Mouse (Mus musculus) ES-Bruce4 (cell line): Measurements from ENCODE around the gene Gnptab. TPM values are rescaled to one million over a fixed set of nuclear protein-coding genes. Genes with fewer than 3 reads are reported as not detected.

Experiments used
- H3K27ac ChIP-seq: 2 replicates; pipeline ENCODE4 v1.5.1; 2012; ENCODE audit warnings: low read length, inconsistent platforms; ENCODE audit not compliant: insufficient read depth
- H3K27me3 ChIP-seq: 2 replicates; pipeline ENCODE4 v1.6.1; 2012; ENCODE audit warnings: mild to moderate bottlenecking, low read length, inconsistent platforms; ENCODE audit not compliant: control insufficient read depth, poor library complexity, insufficient read depth, severe bottlenecking
- H3K36me3 ChIP-seq: 2 replicates; pipeline ENCODE4 v1.6.1; 2012; ENCODE audit warnings: inconsistent platforms, mild to moderate bottlenecking, low read length, moderate library complexity; ENCODE audit not compliant: control insufficient read depth, poor library complexity, insufficient read depth, severe bottlenecking
- H3K4me1 ChIP-seq: one replicate; pipeline ENCODE4 v1.8.1; 2011; ENCODE audit warnings: low read length; ENCODE audit not compliant: control insufficient read depth, insufficient read depth
- H3K4me3 ChIP-seq: 2 replicates; pipeline ENCODE4 v1.5.1; 2011; ENCODE audit warnings: low read depth, mild to moderate bottlenecking, low read length
- H3K9ac ChIP-seq: 2 replicates; pipeline ENCODE4 v1.6.1; 2012; ENCODE audit warnings: low read depth, mild to moderate bottlenecking, inconsistent platforms; ENCODE audit not compliant: poor library complexity, severe bottlenecking
- H3K9me3 ChIP-seq: replicated peaks from 2 replicates; pipeline ENCODE4 v1.6.1; 2012; ENCODE audit warnings: mild to moderate bottlenecking, low read length, inconsistent platforms; ENCODE audit not compliant: control insufficient read depth, poor library complexity, insufficient read depth, severe bottlenecking
- CTCF ChIP-seq: IDR thresholded peaks from one replicate; pipeline ENCODE4 v1.8.1; 2011; ENCODE audit warnings: low read depth, low read length
- EP300 ChIP-seq: IDR thresholded peaks from 2 replicates; pipeline ENCODE4 v1.6.1; 2011; ENCODE audit warnings: low read depth, low read length; ENCODE audit not compliant: insufficient read depth
- POLR2A ChIP-seq: IDR thresholded peaks from one replicate; pipeline ENCODE4 v1.8.1; 2011; ENCODE audit warnings: low read length; ENCODE audit not compliant: insufficient read depth
- polyA plus RNA-seq: library from polyadenylated mRNA; stranded (reverse); fragments of >200 nt; gene quantifications from 2 replicates; pipeline ENCODE4 v1.2.4, GENCODE M21; 2011; ENCODE audit warnings: low read depth; ENCODE audit not compliant: missing spikeins, insufficient read depth, insufficient read length

Gnptab gene
- polyA plus RNA-seq, 1 experiment = 21.2 TPM

- H3K27me3 ChIP-seq = no peaks in the 10 kb centered on the region
- H3K4me3 ChIP-seq = no peak overlapping the region
- no peak for TF ChIP-seq CTCF
- no peak for TF ChIP-seq POLR2A
- no peak for TF ChIP-seq EP300
- no peaks in the 10 kb centered on the region for H3K4me1 ChIP-seq
- no peaks in the 10 kb centered on the region for H3K9me3 ChIP-seq
- no peak overlapping the region for H3K27ac ChIP-seq
- H3K9ac ChIP-seq = no peak overlapping the region
- no peaks in the 10 kb centered on the region; the same call in 1 of the 2 replicates for H3K36me3 ChIP-seq
Measured at GRCm38 (mm10) chr10:88398668-88399243, 19.8 kb downstream of the Gnptab start.

- Histone ChIP-seq H3K27me3 (no peaks in the 10 kb centered on the region), H3K27ac (no peak overlapping the region), H3K4me3 (no peak overlapping the region), H3K36me3 (no peaks in the 10 kb centered on the region; the same call in 1 of the 2 replicates), H3K9me3 (no peaks in the 10 kb centered on the region), H3K9ac (no peak overlapping the region), H3K4me1 (no peaks in the 10 kb centered on the region)
- TF ChIP-seq POLR2A (no peak), CTCF (no peak), EP300 (no peak)
Measured at GRCm38 (mm10) chr10:88399271-88399670, 20.3 kb downstream of the Gnptab start.

DNA sequence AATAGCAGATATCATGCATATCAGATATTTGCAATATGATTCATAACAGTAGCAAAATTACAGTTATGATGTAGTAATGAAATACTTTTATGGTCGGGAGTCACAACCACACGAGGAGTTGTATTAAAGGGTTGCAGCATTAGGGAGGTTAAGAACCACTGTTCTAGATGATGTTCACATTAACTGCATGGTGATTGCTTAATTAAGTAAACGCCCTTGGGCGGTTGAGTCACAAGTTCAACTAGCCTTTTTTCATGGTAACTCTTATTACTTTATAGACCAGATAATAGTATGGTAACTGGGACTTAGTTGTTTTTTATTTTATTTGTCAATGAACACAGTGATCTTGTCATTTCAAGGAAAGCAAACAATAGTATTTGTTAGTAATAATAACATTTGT, 24.1 kb downstream of the Gnptab start:
- Histone ChIP-seq H3K9ac (no peak overlapping the region), H3K4me3 (no peak overlapping the region), H3K36me3 (no peaks in the 10 kb centered on the region; the same call in 1 of the 2 replicates), H3K4me1 (no peaks in the 10 kb centered on the region), H3K9me3 (no peaks in the 10 kb centered on the region), H3K27ac (no peak overlapping the region), H3K27me3 (no peaks in the 10 kb centered on the region)
- TF ChIP-seq CTCF (no peak), EP300 (no peak), POLR2A (no peak)

DNA sequence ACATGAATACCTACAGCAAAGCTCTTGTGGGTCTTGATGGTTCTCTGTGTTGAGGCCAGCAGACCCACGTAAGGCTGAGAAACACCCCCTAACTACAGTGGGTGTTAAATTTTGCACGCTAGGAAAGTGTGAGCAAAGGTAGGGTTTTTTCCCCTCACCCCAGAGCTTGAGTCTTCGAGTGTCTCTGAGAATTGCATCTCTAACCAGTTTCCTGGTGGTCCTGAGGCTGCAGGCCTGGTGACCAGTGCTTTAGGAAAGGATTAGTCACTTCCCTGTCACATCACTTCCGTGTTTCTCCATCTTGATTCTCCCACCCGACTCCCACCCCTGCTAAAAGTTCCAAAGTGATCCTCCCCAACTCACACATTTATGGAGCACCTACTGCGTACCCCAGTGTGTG, 25.3 kb downstream of the Gnptab start:
- H3K9me3 ChIP-seq = no peaks in the 10 kb centered on the region
- H3K36me3 ChIP-seq = no peaks in the 10 kb centered on the region; the same call in 1 of the 2 replicates
- H3K4me1 ChIP-seq = no peaks in the 10 kb centered on the region
- H3K4me3 ChIP-seq = no peak overlapping the region
- no peak overlapping the region for H3K9ac ChIP-seq
- no peaks in the 10 kb centered on the region for H3K27me3 ChIP-seq
- TF ChIP-seq EP300 (no peak), POLR2A (no peak), CTCF (no peak)
- H3K27ac ChIP-seq = no peak overlapping the region

DNA sequence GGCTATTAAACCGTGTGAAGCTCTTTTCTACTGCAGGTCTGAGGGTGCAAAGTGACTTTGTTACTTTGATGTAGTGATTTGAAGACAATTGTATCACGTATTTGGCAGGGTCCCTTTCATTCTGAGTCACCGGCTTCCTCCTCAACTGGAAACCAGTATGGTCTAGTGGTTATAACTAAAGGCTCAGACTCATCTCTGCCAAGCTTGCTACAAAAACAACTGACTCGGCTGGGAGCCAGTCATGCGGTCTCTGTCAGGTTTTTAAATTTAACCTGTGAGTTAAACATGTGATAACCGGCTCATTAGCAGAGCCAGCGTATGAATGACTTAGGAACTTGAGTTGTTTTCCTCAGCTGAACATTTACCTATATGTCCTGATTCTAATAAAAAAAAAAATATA, 26.9 kb downstream of the Gnptab start:
- TF ChIP-seq EP300 (no peak), CTCF (no peak), POLR2A (no peak)
- no peaks in the 10 kb centered on the region for H3K4me1 ChIP-seq

GRCm38 (mm10) chr10:88407875-88408631, 29.1 kb downstream of the Gnptab start:
- Histone ChIP-seq H3K27ac (no peak overlapping the region), H3K4me1 (no peaks in the 10 kb centered on the region), H3K9me3 (no peaks in the 10 kb centered on the region)

More for the DNA sequence above, 26.9 kb downstream of the Gnptab start:
- H3K27me3 ChIP-seq = no peaks in the 10 kb centered on the region
- no peaks in the 10 kb centered on the region for H3K9me3 ChIP-seq
- no peaks in the 10 kb centered on the region for H3K36me3 ChIP-seq
- no peak overlapping the region for H3K27ac ChIP-seq
- no peak overlapping the region for H3K4me3 ChIP-seq
- H3K9ac ChIP-seq = no peak overlapping the region

More at GRCm38 (mm10) chr10:88407875-88408631, 29.1 kb downstream of the Gnptab start:
- no peak for TF ChIP-seq EP300
- no peak for TF ChIP-seq POLR2A
- no peak for TF ChIP-seq CTCF
- no peak overlapping the region for H3K9ac ChIP-seq
- no peaks in the 10 kb centered on the region for H3K27me3 ChIP-seq
- H3K4me3 ChIP-seq = no peak overlapping the region
- H3K36me3 ChIP-seq = no peaks in the 10 kb centered on the region
